Mouse (Mus musculus): ENCODE measurements around the gene Cdip1. TPM values are rescaled to one million over a fixed set of nuclear protein-coding genes. Genes with fewer than 3 reads are reported as not detected.

The Cdip1 gene
- total and polyA plus RNA-seq, 3 experiments: 22.2 to 28.0 (median 22.3) TPM

GRCm38 (mm10) chr16:4705541-4705940 is 84.6 kb downstream of the Cdip1 start:
- Histone ChIP-seq H3K9me3 (replicated peaks; ENCODE audit: low read length) (no peaks in the 10 kb centered on the region), H3K79me2 (replicated peaks; ENCODE audit: control insufficient read depth, extremely low read depth, insufficient read depth, poor library complexity, severe bottlenecking) (no peaks in the 10 kb centered on the region), H3K4me1 (ENCODE audit: control insufficient read depth in 1 of 2, insufficient read depth in 2 of 2) (peaks cover 3 to 6% of the 10 kb centered on the region in 2 experiments; a peak in 2 of 4 replicates), H3K4me2 (ENCODE audit: insufficient read depth, low read depth, poor library complexity, severe bottlenecking) (no peak overlapping the region), H3K4me3 (replicated peaks in 1 of 3; ENCODE audit: low read depth in 2 of 3, low read length in 2 of 3, poor library complexity in 1 of 3) (no peak overlapping the region), H3K27ac (ENCODE audit: insufficient read depth, low read depth) (no peak overlapping the region), H3K36me3 (replicated peaks in 1 of 2; ENCODE audit: control insufficient read depth in 1 of 2, insufficient read depth in 1 of 2, low read length in 1 of 2) (peaks cover 82 to 96% of the 10 kb centered on the region in 2 experiments), H3K9ac (ENCODE audit: insufficient read depth, low read depth) (no peak overlapping the region), H3K27me3 (replicated peaks) (no peaks in the 10 kb centered on the region)
- dilution Hi-C loops (cut with MboI; ENCODE audit: extremely low pct_ligation_motif_present, extremely low pct_unique_long_range_greater_than_20kb, low sequenced_read_pairs): no loop called here
- TF ChIP-seq MAFK (IDR thresholded peaks at IDR 0.05; ENCODE audit: insufficient replicate concordance, low read length): no peak
- TF ChIP-seq NELFE (IDR thresholded peaks at IDR 0.05; ENCODE audit: low read depth, low read length): no peak
- TF ChIP-seq ZNF384 (IDR thresholded peaks at IDR 0.05; ENCODE audit: low read depth, low read length): no peak
- no peak for TF ChIP-seq IRF4 (IDR thresholded peaks at IDR 0.05; ENCODE audit: low read depth, low read length)
- TF ChIP-seq KAT2A (IDR thresholded peaks at IDR 0.05; ENCODE audit: insufficient replicate concordance, low read length): no peak
- TF ChIP-seq BHLHE40 (IDR thresholded peaks at IDR 0.05; ENCODE audit: low read depth, low read length): no peak
- no peak for TF ChIP-seq NRF1 (IDR thresholded peaks at IDR 0.05; ENCODE audit: low read depth, low read length)
- TF ChIP-seq UBTF (IDR thresholded peaks at IDR 0.05; ENCODE audit: low read depth, low read length): no peak
- no peak for TF ChIP-seq CTCF (conservative IDR thresholded peaks at IDR 0.05 in 1 of 2, IDR thresholded peaks at IDR 0.05 in 1 of 2; ENCODE audit: low read depth in 2 of 2, low read length in 2 of 2)
- no peak for TF ChIP-seq ZMIZ1 (IDR thresholded peaks at IDR 0.05; ENCODE audit: low read depth, low read length)
- TF ChIP-seq CHD1 (IDR thresholded peaks at IDR 0.05; ENCODE audit: low read depth, low read length): no peak
- TF ChIP-seq EP300 (IDR thresholded peaks at IDR 0.05; ENCODE audit: low read length): no peak
- no peak for DNase-seq (ENCODE audit: extremely low read depth)
- in situ Hi-C loops (cut with MboI; ENCODE audit: low pct_ligation_motif_present, low pct_unique_long_range_greater_than_20kb, low sequenced_read_pairs): no loop called here

GRCm38 (mm10) chr16:4702646-4703045 is 87.4 kb downstream of the Cdip1 start:
- Histone ChIP-seq H3K27ac (ENCODE audit: insufficient read depth, low read depth) (peak overlapping the region; percentile 31; the same call in 1 of the 2 replicates), H3K4me3 (replicated peaks in 1 of 3; ENCODE audit: low read depth in 2 of 3, low read length in 2 of 3, poor library complexity in 1 of 3) (no peak overlapping the region), H3K36me3 (replicated peaks in 1 of 2; ENCODE audit: control insufficient read depth in 1 of 2, insufficient read depth in 1 of 2, low read length in 1 of 2) (peaks cover 84 to 97% of the 10 kb centered on the region in 2 experiments), H3K9ac (ENCODE audit: insufficient read depth, low read depth) (no peak overlapping the region), H3K4me1 (ENCODE audit: control insufficient read depth in 1 of 2, insufficient read depth in 2 of 2) (peaks cover 3 to 6% of the 10 kb centered on the region in 2 experiments; a peak in 2 of 4 replicates), H3K4me2 (ENCODE audit: insufficient read depth, low read depth, poor library complexity, severe bottlenecking) (no peak overlapping the region), H3K27me3 (replicated peaks) (no peaks in the 10 kb centered on the region), H3K9me3 (replicated peaks; ENCODE audit: low read length) (no peaks in the 10 kb centered on the region), H3K79me2 (replicated peaks; ENCODE audit: control insufficient read depth, extremely low read depth, insufficient read depth, poor library complexity, severe bottlenecking) (no peaks in the 10 kb centered on the region)
- dilution Hi-C loops (cut with MboI; ENCODE audit: extremely low pct_ligation_motif_present, extremely low pct_unique_long_range_greater_than_20kb, low sequenced_read_pairs): no loop called here
- TF ChIP-seq IRF4 (IDR thresholded peaks at IDR 0.05; ENCODE audit: low read depth, low read length): peak; percentile 38; the same call in 1 of the 2 replicates
- TF ChIP-seq BHLHE40 (IDR thresholded peaks at IDR 0.05; ENCODE audit: low read depth, low read length): peak; percentile 74; the same call in 1 of the 2 replicates
- TF ChIP-seq MXI1 (IDR thresholded peaks at IDR 0.05; ENCODE audit: low read depth, low read length): no peak
- peak; percentile 100 for TF ChIP-seq CHD1 (IDR thresholded peaks at IDR 0.05; ENCODE audit: low read depth, low read length)
- peak; percentile 45; the same call in 1 of the 2 replicates for TF ChIP-seq TCF12 (IDR thresholded peaks at IDR 0.05; ENCODE audit: low read depth, low read length)
- TF ChIP-seq EP300 (IDR thresholded peaks at IDR 0.05; ENCODE audit: low read length): no peak
- TF ChIP-seq JUN (IDR thresholded peaks at IDR 0.05; ENCODE audit: insufficient read depth, low read depth, low read length): no peak
- in situ Hi-C loops (cut with MboI; ENCODE audit: low pct_ligation_motif_present, low pct_unique_long_range_greater_than_20kb, low sequenced_read_pairs): no loop called here
- no peak for DNase-seq (ENCODE audit: extremely low read depth)

Data from CH12.LX (cell line).